Mouse (Mus musculus) lung, postnatal 0 days (tissue): ENCODE measurements around the gene Fli1.

Experiments
- CTCF ChIP-seq: IDR thresholded peaks from 2 replicates; pipeline ENCODE4 v1.5.1; 2016; ENCODE audit warnings: antibody characterized with exemption, mild to moderate bottlenecking
- EP300 ChIP-seq: IDR thresholded peaks from 2 replicates; pipeline ENCODE4 v1.6.1; 2016; ENCODE audit warnings: antibody characterized with exemption, mild to moderate bottlenecking, control low read depth

- TF ChIP-seq EP300 = no peak
- TF ChIP-seq CTCF = peak; percentile 92
Measured at GRCm38 (mm10) chr9:32405191-32405925, 137.3 kb downstream of the Fli1 start.
